Comparison of ENCODE assay signal across 11 mouse cellular contexts in the genomic region with DNA sequence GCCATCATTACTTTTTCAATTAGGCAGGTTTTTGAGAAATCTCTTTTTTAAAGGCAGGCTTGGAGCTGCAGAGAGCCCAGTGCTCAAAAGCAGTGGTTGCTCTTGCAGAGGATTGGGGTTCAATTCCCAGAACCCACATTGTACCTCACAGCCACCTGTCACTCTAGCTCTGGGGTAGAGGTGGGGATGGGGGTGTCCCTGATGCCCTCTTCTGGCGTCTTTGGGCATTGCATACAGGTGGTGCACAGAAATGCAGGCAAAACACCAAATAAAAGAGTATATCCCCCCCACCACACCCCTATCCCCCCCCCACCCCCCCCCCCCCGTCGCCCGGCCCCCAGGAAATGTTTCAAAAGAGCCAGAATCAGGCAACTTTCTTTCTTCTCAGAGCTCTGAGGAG. TPM values are rescaled to one million over a fixed set of nuclear protein-coding genes. Genes with fewer than 3 reads are reported as not detected.
DNase-seq lines count a peak whose midpoint lies in the region; ATAC-seq and TF ChIP-seq lines count a peak whose summit lies in the region.
"Had no signal": no experiment of that assay in that cellular context is flagged by ENCODE, and none has a peak within 500 bp of the region (broad histone marks: within the 10 kb centered on the region; RNA-seq: fewer than 3 reads in every experiment).

No protein-coding gene starts in this region.

- no peak overlapping the region for H3K27ac ChIP-seq in heart, postnatal 0 days (ENCODE audit: low read depth)
- H3K27ac ChIP-seq in heart, embryonic 12.5 days (ENCODE audit: poor library complexity, severe bottlenecking) = no peak overlapping the region
- H3K27ac ChIP-seq in spleen, adult 2 months (ENCODE audit: insufficient read depth, low read length) = no peak overlapping the region
- H3K27ac ChIP-seq in liver, embryonic 12.5 days = no peak overlapping the region

- no peak for DNase-seq in heart, postnatal 0 days (ENCODE audit: low spot score)
- DNase-seq in spleen, adult 2 months (ENCODE audit: low read depth in 1 of 2, low spot score in 2 of 2) = peak in 1 of 2 experiments; percentile 4
- DNase-seq in spleen, postnatal 36 days (ENCODE audit: low spot score in 2 of 2) = no peak
- DNase-seq in embryo, embryonic 10 days (ENCODE audit: low spot score) = no peak
- no peak for DNase-seq in embryo, embryonic 9.5 days (ENCODE audit: extremely low spot score)
- DNase-seq in adrenal gland, adult (ENCODE audit: inconsistent age in 2 of 2, low spot score in 1 of 2) = no peak
- DNase-seq: gastrocnemius, postnatal 25 days; kidney, adult 9 months; lung, adult 18-20 months had no signal

- no peaks in the 10 kb centered on the region for H3K36me3 ChIP-seq in heart, postnatal 0 days (replicated peaks; ENCODE audit: control insufficient read depth, insufficient read depth, low read length)
- no peaks in the 10 kb centered on the region for H3K36me3 ChIP-seq in heart, embryonic 12.5 days
- H3K36me3 ChIP-seq in spleen, adult 2 months (ENCODE audit: control insufficient read depth, insufficient read depth, low read length) = no peaks in the 10 kb centered on the region
- H3K36me3 ChIP-seq in liver, embryonic 12.5 days = no peaks in the 10 kb centered on the region

- H3K9me3 ChIP-seq in heart, postnatal 0 days (replicated peaks; ENCODE audit: control insufficient read depth, low read length) = no peaks in the 10 kb centered on the region
- no peaks in the 10 kb centered on the region for H3K9me3 ChIP-seq in heart, embryonic 12.5 days (replicated peaks)
- no peaks in the 10 kb centered on the region for H3K9me3 ChIP-seq in liver, embryonic 12.5 days (replicated peaks)

- no peak overlapping the region for H3K9ac ChIP-seq in heart, postnatal 0 days (replicated peaks; ENCODE audit: low read depth, low read length)
- H3K9ac ChIP-seq in heart, embryonic 12.5 days = no peak overlapping the region
- H3K9ac ChIP-seq in liver, embryonic 12.5 days = no peak overlapping the region

- no peaks in the 10 kb centered on the region for H3K4me1 ChIP-seq in heart, postnatal 0 days (ENCODE audit: control insufficient read depth, insufficient read depth)
- 0 out of 2 replicates have a peak, but pooled peaks cover 2% of the 10 kb centered on the region for H3K4me1 ChIP-seq in heart, embryonic 12.5 days (replicated peaks)
- H3K4me1 ChIP-seq in spleen, adult 2 months (ENCODE audit: control insufficient read depth, insufficient read depth, insufficient read length) = no peaks in the 10 kb centered on the region
- H3K4me1 ChIP-seq in liver, embryonic 12.5 days = peaks cover 19% of the 10 kb centered on the region

- WGBS in heart, postnatal 0 days = 18% methylated on average over 1 of the region's 4 CpGs
- 25% methylated on average over 4 of the region's 4 CpGs for WGBS in heart, embryonic 12.5 days
- 36% methylated on average over 3 of the region's 4 CpGs for WGBS in spleen, adult 2 months
- 10% methylated on average over 1 of the region's 4 CpGs for WGBS in liver, embryonic 12.5 days (ENCODE audit: insufficient replicate concordance)

- no peak for TF ChIP-seq POLR2A in spleen, adult 2 months (IDR thresholded peaks at IDR 0.05; ENCODE audit: low read depth, low read length)

- no peaks in the 10 kb centered on the region for H3K27me3 ChIP-seq in heart, postnatal 0 days (ENCODE audit: control insufficient read depth, insufficient read depth, low read length)
- H3K27me3 ChIP-seq in heart, embryonic 12.5 days (replicated peaks) = peaks cover 7% of the 10 kb centered on the region; the same call in 1 of the 2 replicates
- H3K27me3 ChIP-seq in spleen, adult 2 months (ENCODE audit: control insufficient read depth, insufficient read depth, low read length) = no peaks in the 10 kb centered on the region
- no peaks in the 10 kb centered on the region; the same call in 1 of the 2 replicates for H3K27me3 ChIP-seq in liver, embryonic 12.5 days (replicated peaks)

- no peak for TF ChIP-seq EP300 in heart, postnatal 0 days (IDR thresholded peaks at IDR 0.05; ENCODE audit: low read depth)

- ATAC-seq in heart, postnatal 0 days (ENCODE audit: insufficient read depth, low read depth) = no peak
- no peak for ATAC-seq in heart, embryonic 12.5 days (ENCODE audit: insufficient number of reproducible peaks, low FRiP score)
- peak; percentile 39; the same call in 1 of the 2 replicates for ATAC-seq in liver, embryonic 12.5 days

- TF ChIP-seq CTCF in heart, postnatal 0 days (IDR thresholded peaks at IDR 0.05; ENCODE audit: low read depth) = peak; percentile 31; the same call in 1 of the 2 replicates
- TF ChIP-seq CTCF in spleen, adult 2 months (IDR thresholded peaks at IDR 0.05; ENCODE audit: extremely low read depth, insufficient read depth, insufficient read length, insufficient replicate concordance) = peak; percentile 38; the same call in 1 of the 2 replicates

- no peak overlapping the region for H3K4me3 ChIP-seq in heart, postnatal 0 days (ENCODE audit: low read depth, low read length)
- H3K4me3 ChIP-seq in heart, embryonic 12.5 days = no peak overlapping the region
- no peak overlapping the region for H3K4me3 ChIP-seq in spleen, adult 2 months (ENCODE audit: extremely low read depth, insufficient read depth, insufficient read length)
- H3K4me3 ChIP-seq in liver, embryonic 12.5 days = no peak overlapping the region

- H3K4me2 ChIP-seq in heart, postnatal 0 days (ENCODE audit: low read depth, low read length) = no peak overlapping the region
- no peak overlapping the region for H3K4me2 ChIP-seq in heart, embryonic 12.5 days
- H3K4me2 ChIP-seq in liver, embryonic 12.5 days = no peak overlapping the region

RNA-seq across cellular contexts. Expression of gene Zdhhc14, which starts 43.0 kb away (rescaled TPM):
- 4.3 and 5.2 TPM in 2 replicates for total RNA-seq in heart, postnatal 0 days (2014; rRNA removed; ENCODE audit: low replicate concordance)
- polyA plus RNA-seq in heart, postnatal 0 days (2015; fragmentation: Nextera tagmentation; extraction: Ambion mirVana) = 0.74 and 0.93 TPM in 2 replicates
- polyA plus RNA-seq in heart, embryonic 12.5 days (2016; fragmentation: Nextera tagmentation; extraction: Ambion mirVana) = 1.6 and 1.9 TPM in 2 replicates
- polyA plus RNA-seq in spleen, adult 2 months (2012; rRNA removed) = 5.7 and 7.2 TPM in 2 replicates
- polyA plus RNA-seq in liver, embryonic 12.5 days (2016; fragmentation: Nextera tagmentation; extraction: Ambion mirVana) = 10.6 and 11.8 TPM in 2 replicates
